Mouse (Mus musculus) lung, postnatal 0 days (tissue): ENCODE measurements around the gene Mapk8. TPM values are rescaled to one million over a fixed set of nuclear protein-coding genes. Genes with fewer than 3 reads are reported as not detected.
A peak's percentile ranks its signal among the peaks of the same experiment; 100 is the strongest.

Experiments used
- ATAC-seq: fragments of 200-750 bp; cut with Nextera tagmentation; 2 replicates; pipeline ENCODE4 v1.8.0; 2017; ENCODE audit warnings: moderate library complexity
- DNase-seq: peaks from one replicate; pipeline ENCODE4 v3.0.0-alpha.2; 2016; ENCODE audit warnings: low spot score
- H3K27ac ChIP-seq: fragments of 300-500 bp; sonication (generic); 2 replicates; pipeline ENCODE4 v1.5.1; 2014; ENCODE audit warnings: antibody characterized with exemption, mild to moderate bottlenecking, low read length, mixed read lengths
- H3K27me3 ChIP-seq: fragments of 300-500 bp; sonication (generic); replicated peaks from 2 replicates; pipeline ENCODE4 v1.6.1; 2014; ENCODE audit warnings: low read length, mixed read lengths; ENCODE audit not compliant: insufficient read depth
- H3K36me3 ChIP-seq: fragments of 300-500 bp; sonication (generic); 2 replicates; pipeline ENCODE4 v1.6.1; 2014; ENCODE audit warnings: low read length, mixed read lengths; ENCODE audit not compliant: insufficient read depth
- H3K4me1 ChIP-seq: fragments of 300-500 bp; sonication (generic); 2 replicates; pipeline ENCODE4 v1.6.1; 2014; ENCODE audit warnings: antibody characterized with exemption, low read depth, low read length, mixed read lengths; ENCODE audit not compliant: insufficient read depth
- H3K4me2 ChIP-seq: fragments of 300-500 bp; sonication (generic); replicated peaks from 2 replicates; pipeline ENCODE4 v1.6.1; 2014; ENCODE audit warnings: low read depth, mild to moderate bottlenecking, low read length, moderate library complexity, mixed read lengths
- H3K4me3 ChIP-seq: fragments of 300-500 bp; sonication (generic); 2 replicates; pipeline ENCODE4 v1.5.1; 2014; ENCODE audit warnings: low read depth, low read length
- H3K9ac ChIP-seq: fragments of 300-500 bp; sonication (generic); replicated peaks from 2 replicates; pipeline ENCODE4 v1.6.1; 2014; ENCODE audit warnings: low read depth, mild to moderate bottlenecking
- H3K9me3 ChIP-seq: fragments of 300-500 bp; sonication (generic); 2 replicates; pipeline ENCODE4 v1.6.1; 2016; ENCODE audit warnings: low read length, mixed read lengths
- CTCF ChIP-seq: IDR thresholded peaks from 2 replicates; pipeline ENCODE4 v1.5.1; 2016; ENCODE audit warnings: antibody characterized with exemption, mild to moderate bottlenecking
- EP300 ChIP-seq: IDR thresholded peaks from 2 replicates; pipeline ENCODE4 v1.6.1; 2016; ENCODE audit warnings: antibody characterized with exemption, mild to moderate bottlenecking, control low read depth
- WGBS: fragments of 180-500 bp; shearing (Covaris S2); extraction: QIAGEN DNeasy Blood & Tissue Kit; methylation state at CpG from one replicate; pipeline ENCODE4 v1.1.7; 2014; 5-methylcytosine and 5-hydroxymethylcytosine counted together
- polyA plus RNA-seq: library from polyadenylated mRNA; unstranded; fragments of >200 nt; fragmentation: Nextera tagmentation; extraction: Ambion mirVana; gene quantifications from 2 replicates; pipeline ENCODE4 v1.2.1, GENCODE M21; 2015

Gene Mapk8
- polyA plus RNA-seq, 1 experiment from 2014 or later: 8.0 TPM

DNA sequence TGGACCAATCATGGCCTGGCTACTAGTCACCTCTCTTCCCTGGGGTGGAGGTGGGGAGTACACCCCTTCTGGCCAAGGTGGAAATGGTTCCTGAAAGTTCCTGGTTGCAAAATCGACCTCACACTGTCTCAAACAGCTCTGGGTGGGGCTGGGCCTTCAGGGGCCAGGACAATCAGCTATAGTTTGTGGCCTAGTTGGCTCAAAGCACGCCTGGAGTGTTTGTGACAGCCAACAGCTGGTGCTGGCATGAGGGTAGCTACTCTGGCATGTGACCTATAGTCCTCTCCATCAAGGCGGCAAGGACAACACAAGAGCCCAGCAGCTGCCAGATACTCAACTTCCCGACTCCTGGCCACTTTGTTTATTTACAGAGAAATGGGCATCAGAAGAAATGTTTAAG, 99.2 kb downstream of the Mapk8 start:
- peak; percentile 34 for TF ChIP-seq CTCF
- peak; percentile 72 for TF ChIP-seq EP300
- Histone ChIP-seq H3K4me1 (peaks cover 6% of the 10 kb centered on the region; the same call in 1 of the 2 replicates), H3K27me3 (0 out of 2 replicates have a peak, but pooled peaks cover 3% of the 10 kb centered on the region), H3K9me3 (no peaks in the 10 kb centered on the region), H3K27ac (peak overlapping the region; percentile 87), H3K4me2 (no peak overlapping the region), H3K9ac (no peak overlapping the region), H3K4me3 (no peak overlapping the region), H3K36me3 (no peaks in the 10 kb centered on the region)
- DNase-seq (peak; percentile 70), ATAC-seq (peak; percentile 53)
- WGBS: 10% methylated on average over 4 of the region's 4 CpGs

DNA sequence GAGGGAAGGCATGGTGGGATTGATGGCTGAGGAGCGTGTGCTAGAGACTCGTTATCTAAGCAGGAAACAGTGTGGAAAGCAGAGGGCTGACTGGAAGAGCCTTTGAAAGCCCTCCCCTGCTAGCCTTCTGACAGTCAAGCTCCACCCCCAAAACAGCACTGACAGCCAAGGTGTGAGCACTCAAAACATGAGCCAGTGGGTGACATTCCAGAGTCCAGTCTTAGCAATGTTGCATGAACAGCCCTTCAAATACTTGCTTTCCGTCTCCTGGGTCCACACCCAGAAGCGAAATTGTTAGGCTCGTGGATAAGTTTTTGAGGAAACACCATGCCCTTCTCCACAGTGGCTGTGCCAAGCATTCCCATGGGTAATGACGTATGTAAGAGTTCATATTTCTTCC, 100.4 kb downstream of the Mapk8 start:
- TF ChIP-seq EP300: peak; percentile 94
- TF ChIP-seq CTCF: no peak
- peak overlapping the region; percentile 87 for H3K27ac ChIP-seq
- ATAC-seq: peak; percentile 79
- no peak overlapping the region for H3K9ac ChIP-seq
- H3K4me3 ChIP-seq: no peak overlapping the region
- H3K4me1 ChIP-seq: peaks cover 6% of the 10 kb centered on the region; the same call in 1 of the 2 replicates
- peak; percentile 92 for DNase-seq
- H3K27me3 ChIP-seq: 0 out of 2 replicates have a peak, but pooled peaks cover 3% of the 10 kb centered on the region
- WGBS: 43% methylated on average over 6 of the region's 6 CpGs
- no peaks in the 10 kb centered on the region for H3K9me3 ChIP-seq
- no peak overlapping the region for H3K4me2 ChIP-seq
- no peaks in the 10 kb centered on the region for H3K36me3 ChIP-seq

DNA sequence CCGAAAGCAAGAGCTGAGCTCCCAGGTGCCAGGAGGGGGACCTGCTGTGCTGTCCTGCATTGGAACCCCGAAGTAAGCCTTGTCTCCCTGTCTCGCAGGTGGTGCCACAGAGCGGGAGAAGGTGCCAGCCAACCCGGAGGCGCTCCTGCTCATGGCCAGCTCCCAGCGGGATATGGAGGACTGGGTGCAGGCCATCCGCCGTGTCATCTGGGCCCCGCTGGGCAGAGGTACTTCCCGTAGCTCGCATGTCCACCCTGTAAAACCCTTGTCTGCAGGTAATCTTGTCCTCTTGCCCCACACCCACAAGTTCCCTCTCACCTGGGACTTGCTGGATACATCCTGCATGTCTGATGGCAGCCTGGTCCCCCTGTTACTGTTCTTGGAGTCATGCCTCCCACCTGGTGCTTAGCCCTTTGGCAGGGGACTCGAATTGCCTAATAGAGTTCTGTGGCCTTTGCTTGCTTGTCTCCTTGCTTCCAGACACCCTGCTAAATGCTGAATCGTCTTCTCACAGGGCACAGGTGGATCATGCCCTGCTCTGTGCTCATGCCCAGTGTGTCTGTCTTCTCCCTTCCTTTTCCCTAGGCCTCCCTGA, 103.7 kb downstream of the Mapk8 start:
- no peak for TF ChIP-seq EP300
- no peak for TF ChIP-seq CTCF
- Histone ChIP-seq H3K9me3 (no peaks in the 10 kb centered on the region), H3K27ac (no peak overlapping the region), H3K4me3 (no peak overlapping the region), H3K4me2 (no peak overlapping the region), H3K36me3 (no peaks in the 10 kb centered on the region), H3K9ac (no peak overlapping the region), H3K4me1 (peaks cover 6% of the 10 kb centered on the region; the same call in 1 of the 2 replicates), H3K27me3 (no peaks in the 10 kb centered on the region)
- ATAC-seq (no peak), DNase-seq (no peak)
- 87% methylated on average over 13 of the region's 14 CpGs for WGBS

DNA sequence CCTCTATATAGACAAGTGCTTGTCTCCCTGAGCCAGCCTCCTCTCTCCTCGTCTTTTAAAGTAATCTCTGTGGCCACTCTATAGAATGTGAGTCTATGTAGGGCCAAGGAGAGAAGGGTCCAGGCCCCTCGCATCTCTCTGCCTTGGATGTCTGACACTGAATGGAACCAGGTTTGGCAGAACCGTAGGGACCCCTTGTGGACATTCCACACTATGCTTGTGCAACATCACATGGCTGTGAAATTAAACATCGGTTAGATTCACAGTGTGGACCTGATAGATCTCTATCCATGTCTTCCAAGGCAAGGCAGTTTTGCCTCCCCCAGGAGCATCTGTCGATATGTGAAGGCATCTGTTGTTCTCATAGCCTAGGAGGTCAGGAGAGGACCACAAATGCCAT, 108.3 kb downstream of the Mapk8 start:
- 53% methylated on average over 5 of the region's 5 CpGs for WGBS

DNA sequence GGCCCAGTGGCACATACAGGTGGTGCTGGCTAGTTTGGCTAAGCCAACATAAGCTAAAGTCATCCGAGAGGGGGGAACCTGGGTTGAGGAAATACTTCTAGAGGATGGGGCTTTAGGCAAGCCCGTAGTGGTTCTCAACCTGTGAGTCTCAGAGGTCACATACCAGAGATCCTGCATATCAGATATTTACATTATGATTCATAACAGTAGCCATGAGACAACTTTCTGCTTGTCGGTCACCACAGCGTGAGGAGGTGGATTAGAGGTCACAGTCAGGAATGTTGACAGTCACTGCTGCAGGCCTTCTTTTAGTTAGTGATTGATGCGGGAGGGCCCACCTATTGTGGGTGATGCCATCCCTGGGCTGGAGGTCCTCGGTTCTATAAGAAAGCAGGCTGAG, 111.2 kb downstream of the Mapk8 start:
- H3K4me1 ChIP-seq: no peaks in the 10 kb centered on the region; the same call in 1 of the 2 replicates
- no peak overlapping the region for H3K9ac ChIP-seq
- ATAC-seq: peak; percentile 52
- no peak for DNase-seq
- no peak overlapping the region for H3K4me3 ChIP-seq
- no peak overlapping the region for H3K4me2 ChIP-seq
- H3K36me3 ChIP-seq: no peaks in the 10 kb centered on the region
- H3K27me3 ChIP-seq: no peaks in the 10 kb centered on the region
- no peaks in the 10 kb centered on the region for H3K9me3 ChIP-seq
- H3K27ac ChIP-seq: no peak overlapping the region
- TF ChIP-seq EP300: peak; percentile 39; the same call in 1 of the 2 replicates
- TF ChIP-seq CTCF: no peak
- 23% methylated on average over 6 of the region's 6 CpGs for WGBS

More for the DNA sequence above, 108.3 kb downstream of the Mapk8 start:
- Histone ChIP-seq H3K9ac (no peak overlapping the region), H3K27me3 (no peaks in the 10 kb centered on the region), H3K4me3 (no peak overlapping the region), H3K27ac (no peak overlapping the region), H3K9me3 (no peaks in the 10 kb centered on the region), H3K4me1 (no peaks in the 10 kb centered on the region; the same call in 1 of the 2 replicates), H3K4me2 (no peak overlapping the region), H3K36me3 (no peaks in the 10 kb centered on the region)
- DNase-seq (no peak), ATAC-seq (no peak)
- TF ChIP-seq CTCF (peak; percentile 58), EP300 (no peak)

DNA sequence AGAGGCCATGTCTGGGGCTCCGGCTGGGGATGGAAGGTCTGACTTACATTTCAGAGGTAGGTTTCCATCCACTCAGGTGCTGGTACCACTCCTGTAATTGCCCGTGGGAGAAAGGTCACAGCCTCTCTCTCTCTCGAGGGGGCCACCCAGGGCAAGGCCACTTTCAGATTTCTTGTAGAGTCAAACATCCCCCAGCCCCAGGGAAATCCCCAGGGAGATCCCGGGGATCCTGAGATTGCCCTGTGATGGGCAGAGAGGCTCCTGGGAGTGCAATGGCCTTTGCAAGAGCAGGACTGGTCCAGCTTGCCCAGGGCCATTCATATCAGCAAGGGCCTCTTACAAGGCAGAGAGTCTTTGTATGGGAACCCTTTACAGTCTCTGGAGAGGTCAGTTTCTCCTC, 112.6 kb downstream of the Mapk8 start:
- TF ChIP-seq CTCF (no peak), EP300 (no peak)
- H3K36me3 ChIP-seq: no peaks in the 10 kb centered on the region

More for the DNA sequence above, 112.6 kb downstream of the Mapk8 start:
- Histone ChIP-seq H3K27me3 (no peaks in the 10 kb centered on the region), H3K9me3 (no peaks in the 10 kb centered on the region), H3K4me3 (no peak overlapping the region), H3K4me1 (no peaks in the 10 kb centered on the region; the same call in 1 of the 2 replicates), H3K27ac (no peak overlapping the region), H3K4me2 (no peak overlapping the region), H3K9ac (no peak overlapping the region)
- DNase-seq (no peak), ATAC-seq (no peak)
- 66% methylated on average over 4 of the region's 4 CpGs for WGBS
